Mouse (Mus musculus) limb, embryonic 15.5 days (tissue): ENCODE measurements at regions not wholly inside any gene's neighbourhood (a gene's known extent, or its start where the extent isn't known, plus 50 kb on each side); places are given as distances from the start of the nearest gene placed in this dataset.
"Not testable (repeated sequence)": the region's sequence is repeated elsewhere in the genome, so short reads cannot be mapped to it uniquely, and the experiment has no call there.

ENCODE experiments used
- ATAC-seq: fragments of 200-750 bp; cut with Nextera tagmentation; 2 replicates; pipeline ENCODE4 v1.8.0; 2017; ENCODE audit warnings: low read depth, moderate TSS enrichment; ENCODE audit not compliant: insufficient number of reproducible peaks, low FRiP score, low TSS enrichment
- H3K27ac ChIP-seq: fragments of 300-500 bp; sonication (generic); 2 replicates; pipeline ENCODE4 v1.5.1; 2015; ENCODE audit warnings: moderate library complexity, mild to moderate bottlenecking, inconsistent platforms
- H3K27me3 ChIP-seq: fragments of 300-500 bp; sonication (generic); 2 replicates; pipeline ENCODE4 v1.6.1; 2015; ENCODE audit warnings: inconsistent platforms
- H3K36me3 ChIP-seq: fragments of 300-500 bp; sonication (generic); 2 replicates; pipeline ENCODE4 v1.6.1; 2015; ENCODE audit warnings: inconsistent platforms
- H3K4me1 ChIP-seq: fragments of 300-500 bp; sonication (generic); 2 replicates; pipeline ENCODE4 v1.6.1; 2015; ENCODE audit warnings: inconsistent platforms
- H3K4me2 ChIP-seq: fragments of 300-500 bp; sonication (generic); 2 replicates; pipeline ENCODE4 v1.6.1; 2015; ENCODE audit warnings: mild to moderate bottlenecking, inconsistent platforms
- H3K4me3 ChIP-seq: fragments of 300-500 bp; sonication (generic); 2 replicates; pipeline ENCODE4 v1.5.1; 2015; ENCODE audit warnings: mild to moderate bottlenecking, inconsistent platforms
- H3K9ac ChIP-seq: fragments of 300-500 bp; sonication (generic); 2 replicates; pipeline ENCODE4 v1.6.1; 2015; ENCODE audit warnings: inconsistent platforms
- H3K9me3 ChIP-seq: fragments of 300-500 bp; sonication (generic); 2 replicates; pipeline ENCODE4 v1.6.1; 2016; ENCODE audit warnings: inconsistent platforms
- WGBS: fragments of 180-500 bp; shearing (Covaris S2); methylation state at CpG from one replicate; pipeline ENCODE4 v1.1.7; 2015; 5-methylcytosine and 5-hydroxymethylcytosine counted together

GRCm38 (mm10) chr8:39355412-39355811 is 1319.5 kb upstream of the Adam24 start:
- Histone ChIP-seq H3K27me3 (no peaks in the 10 kb centered on the region), H3K4me2 (no peak overlapping the region), H3K4me3 (no peak overlapping the region), H3K9ac (no peak overlapping the region), H3K27ac (no peak overlapping the region), H3K4me1 (no peaks in the 10 kb centered on the region), H3K36me3 (no peaks in the 10 kb centered on the region), H3K9me3 (no peaks in the 10 kb centered on the region)
- no peak for ATAC-seq
- WGBS, result 79% methylated on average over 3 of the region's 3 CpGs

- Histone ChIP-seq H3K27me3 (no peaks in the 10 kb centered on the region), H3K4me3 (no peak overlapping the region), H3K4me2 (no peak overlapping the region), H3K36me3 (no peaks in the 10 kb centered on the region), H3K4me1 (no peaks in the 10 kb centered on the region), H3K9ac (no peak overlapping the region), H3K27ac (no peak overlapping the region), H3K9me3 (no peaks in the 10 kb centered on the region)
- 84% methylated on average over 1 of the region's 1 CpGs for WGBS
- no peak for ATAC-seq
Measured at GRCm38 (mm10) chr8:39357111-39357510, 1317.8 kb upstream of the Adam24 start.

- no peak for ATAC-seq
- H3K9me3 ChIP-seq, result no peaks in the 10 kb centered on the region
- no peak overlapping the region for H3K27ac ChIP-seq
- H3K9ac ChIP-seq, result no peak overlapping the region
- no peaks in the 10 kb centered on the region for H3K36me3 ChIP-seq
- H3K4me3 ChIP-seq, result no peak overlapping the region
- 86% methylated on average over 3 of the region's 3 CpGs for WGBS
- no peaks in the 10 kb centered on the region for H3K4me1 ChIP-seq
- no peak overlapping the region for H3K4me2 ChIP-seq
- H3K27me3 ChIP-seq, result no peaks in the 10 kb centered on the region
Measured at GRCm38 (mm10) chr8:39357865-39358264, 1317.0 kb upstream of the Adam24 start.

- not testable (repeated sequence) for H3K9me3 ChIP-seq, H3K9ac ChIP-seq, H3K36me3 ChIP-seq, H3K4me1 ChIP-seq, H3K4me3 ChIP-seq, ATAC-seq, H3K4me2 ChIP-seq, H3K27ac ChIP-seq, H3K27me3 ChIP-seq
- WGBS, result 48% methylated on average over 2 of the region's 2 CpGs
Measured at GRCm38 (mm10) chr8:39366346-39366745, 1308.5 kb upstream of the Adam24 start.
